Comparison of ENCODE assay signal across 8 mouse cellular contexts in the genomic region with DNA sequence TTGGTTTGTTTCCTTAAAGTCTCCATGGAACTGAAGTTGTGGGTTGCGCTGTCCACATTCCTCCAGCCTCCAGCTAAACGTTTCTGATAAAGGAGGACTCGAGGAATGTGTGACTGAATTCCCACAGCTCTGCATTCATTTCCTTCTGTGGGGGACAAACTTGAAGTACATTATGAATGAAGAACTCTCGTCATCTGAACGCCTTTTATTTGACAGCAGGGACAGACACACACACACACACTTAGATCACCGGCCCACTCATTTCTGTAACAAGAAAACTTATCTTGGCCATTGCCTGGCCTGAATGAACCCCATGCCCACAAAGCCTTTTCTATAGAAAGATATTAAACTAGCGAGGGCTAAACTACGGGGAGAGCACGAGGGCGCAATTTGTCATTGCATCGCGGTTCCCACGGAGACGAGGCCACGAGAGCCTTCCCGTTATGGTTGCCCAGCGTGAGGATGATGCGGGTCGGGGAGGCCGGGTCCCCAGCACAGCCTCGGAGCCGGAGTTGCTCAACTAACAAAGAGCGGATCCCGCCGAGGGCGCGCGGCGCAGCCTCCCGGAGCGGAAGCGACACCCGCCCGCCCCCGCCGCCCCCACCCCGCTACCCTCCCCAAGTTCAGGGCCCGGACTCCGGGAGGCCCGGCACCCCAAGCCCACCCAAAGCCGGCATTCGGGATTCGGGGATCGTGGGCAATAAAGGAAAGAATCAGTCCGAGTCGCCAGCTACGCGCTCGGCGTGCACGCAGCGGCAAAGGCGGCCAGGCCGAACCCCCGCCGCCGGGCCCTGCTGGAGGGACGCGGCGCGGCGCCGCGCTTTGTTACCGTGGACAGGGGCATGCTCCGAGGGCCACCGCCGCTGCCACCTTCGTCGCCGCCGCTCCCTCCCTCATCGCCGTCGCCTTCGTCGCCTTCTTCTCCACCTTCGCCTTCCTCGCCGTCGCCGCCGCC. TPM values are rescaled to one million over a fixed set of nuclear protein-coding genes. Genes with fewer than 3 reads are reported as not detected.
DNase-seq lines count a peak whose midpoint lies in the region; ATAC-seq and TF ChIP-seq lines count a peak whose summit lies in the region.

No protein-coding gene starts in this region.

- DNase-seq in ES-E14 (ENCODE audit: low read depth, low spot score), result no peak
- DNase-seq in adrenal gland, postnatal 4 days (ENCODE audit: low spot score in 2 of 2), result peak; percentile 10 to 36
- peak; percentile 66 to 77 for DNase-seq in kidney, postnatal 4 days
- peak; percentile 63 for DNase-seq in lung, postnatal 36 days
- peak; percentile 42 for DNase-seq in right cerebral cortex, adult 18-20 months
- peak; percentile 45 for DNase-seq in urinary bladder, postnatal 14 days (ENCODE audit: low spot score)

- ATAC-seq in embryonic facial prominence, embryonic 15.5 days (ENCODE audit: insufficient number of reproducible peaks, low FRiP score, low TSS enrichment, low read depth), result peak; percentile 26; the same call in 1 of the 2 replicates
- no peak for ATAC-seq in heart, embryonic 16.5 days (replicated peaks; ENCODE audit: extremely low read depth, insufficient read depth, low FRiP score)

- no peaks in the 10 kb centered on the region for H3K27me3 ChIP-seq in embryonic facial prominence, embryonic 15.5 days
- H3K27me3 ChIP-seq in heart, embryonic 16.5 days (ENCODE audit: control insufficient read depth, insufficient read depth, low read length), result no peaks in the 10 kb centered on the region

- under 1% methylated on average over 83 of the region's 83 CpGs for WGBS in embryonic facial prominence, embryonic 15.5 days
- WGBS in heart, embryonic 16.5 days, result under 1% methylated on average over 77 of the region's 83 CpGs

- no peaks in the 10 kb centered on the region for H3K36me3 ChIP-seq in ES-E14 (ENCODE audit: control insufficient read depth, insufficient read depth, low read length, poor library complexity, severe bottlenecking)
- H3K36me3 ChIP-seq in embryonic facial prominence, embryonic 15.5 days, result no peaks in the 10 kb centered on the region
- H3K36me3 ChIP-seq in heart, embryonic 16.5 days (ENCODE audit: control insufficient read depth, insufficient read depth), result no peaks in the 10 kb centered on the region

- peak overlapping the region; percentile 77 for H3K27ac ChIP-seq in ES-E14 (ENCODE audit: insufficient read depth, low read depth, low read length, poor library complexity, severe bottlenecking)
- H3K27ac ChIP-seq in embryonic facial prominence, embryonic 15.5 days (replicated peaks), result peak overlapping the region; percentile 99
- peak overlapping the region; percentile 100 for H3K27ac ChIP-seq in heart, embryonic 16.5 days (ENCODE audit: low read length)

- H3K4me2 ChIP-seq in embryonic facial prominence, embryonic 15.5 days (replicated peaks), result peak overlapping the region; percentile 83
- peak overlapping the region; percentile 74 for H3K4me2 ChIP-seq in heart, embryonic 16.5 days (ENCODE audit: low read depth, low read length)

- in situ Hi-C loops in ES-E14 (cut with MboI; ENCODE audit: low sequenced_read_pairs in 2 of 2, unreplicated experiment in 2 of 2), result no loop called here

- peak overlapping the region; percentile 83 for H3K9ac ChIP-seq in ES-E14 (ENCODE audit: insufficient read depth, low read depth, low read length, poor library complexity, severe bottlenecking)
- peak overlapping the region; percentile 92 for H3K9ac ChIP-seq in embryonic facial prominence, embryonic 15.5 days
- peak overlapping the region; percentile 100 for H3K9ac ChIP-seq in heart, embryonic 16.5 days (ENCODE audit: low read length)

- peak overlapping the region; percentile 96 to 98 for H3K4me3 ChIP-seq in ES-E14 (ENCODE audit: insufficient read depth in 1 of 2, low read depth in 1 of 2, low read length in 2 of 2, poor library complexity in 1 of 2, severe bottlenecking in 1 of 2)
- H3K4me3 ChIP-seq in embryonic facial prominence, embryonic 15.5 days (replicated peaks), result peak overlapping the region; percentile 94
- H3K4me3 ChIP-seq in heart, embryonic 16.5 days (ENCODE audit: low read length), result peak overlapping the region; percentile 98

- H3K4me1 ChIP-seq in ES-E14 (ENCODE audit: control insufficient read depth in 2 of 2, insufficient read depth in 2 of 2, low read length in 2 of 2, poor library complexity in 1 of 2), result peaks cover 0 to 5% of the 10 kb centered on the region in 2 experiments; a peak in 1 of 4 replicates
- peaks cover 18% of the 10 kb centered on the region for H3K4me1 ChIP-seq in embryonic facial prominence, embryonic 15.5 days
- peaks cover 30% of the 10 kb centered on the region for H3K4me1 ChIP-seq in heart, embryonic 16.5 days (ENCODE audit: control insufficient read depth, insufficient read depth, low read length)

- H3K9me3 ChIP-seq in ES-E14 (ENCODE audit: control insufficient read depth, insufficient read depth, low read depth, low read length), result no peaks in the 10 kb centered on the region
- no peaks in the 10 kb centered on the region for H3K9me3 ChIP-seq in embryonic facial prominence, embryonic 15.5 days (replicated peaks)
- no peaks in the 10 kb centered on the region for H3K9me3 ChIP-seq in heart, embryonic 16.5 days (replicated peaks; ENCODE audit: control insufficient read depth, low read length)

TF ChIP-seq in ES-E14, 5 proteins besides CTCF, POLR2A, EP300 and RAD21:
- TF ChIP-seq MAFK (IDR thresholded peaks at IDR 0.05; ENCODE audit: insufficient read depth, low read depth, low read length) (no peak), ZC3H11A (IDR thresholded peaks at IDR 0.05; ENCODE audit: borderline replicate concordance, low read depth, low read length) (no peak), HCFC1 (IDR thresholded peaks at IDR 0.05; ENCODE audit: borderline replicate concordance, insufficient read depth, low read length) (no peak), CHD2 (IDR thresholded peaks at IDR 0.05; ENCODE audit: low read depth, low read length) (no peak), ZNF384 (IDR thresholded peaks at IDR 0.05; ENCODE audit: low read depth, low read length) (no peak)

RNA-seq across cellular contexts. Expression of a gene that starts 1.0 kb away (rescaled TPM):
- 36.4 and 40.9 TPM in 2 replicates for total RNA-seq in ES-E14 (2012; rRNA removed)
- 10 to 100 TPM; 72.6 to 73.0 TPM for total RNA-seq in adrenal gland, postnatal 4 days (2021)
- 54.9 and 59.8 TPM in 2 replicates for polyA plus RNA-seq in embryonic facial prominence, embryonic 15.5 days (2015; fragmentation: Nextera tagmentation; extraction: Ambion mirVana)
- polyA plus RNA-seq in heart, embryonic 16.5 days (2015; fragmentation: Nextera tagmentation; extraction: Ambion mirVana), result 38.7 and 44.4 TPM in 2 replicates
